Mouse (Mus musculus): ENCODE results near the gene Nmnat1. TPM values are rescaled to one million over a fixed set of nuclear protein-coding genes. Genes with fewer than 3 reads are reported as not detected.
A peak's percentile ranks its signal among the peaks of the same experiment; 100 is the strongest.

The Nmnat1 gene
- polyA plus RNA-seq (2012; rRNA removed), result 7.1 and 11.6 TPM in 2 replicates

GRCm38 (mm10) chr4:149485053-149485824, at the start of gene Nmnat1, which contains the start of gene Lzic:
Gene Nmnat1 (minus strand): TSS chr4:149485202.
Gene Lzic (plus strand): TSS chr4:149485229.
- DNase-seq (ENCODE audit: low read depth, low spot score), result peak; percentile 83
- under 1% methylated on average over 60 of the region's 60 CpGs for WGBS

- no peak for DNase-seq (ENCODE audit: low read depth, low spot score)
- WGBS, result 82% methylated on average over 6 of the region's 6 CpGs
Measured at GRCm38 (mm10) chr4:149529691-149530090, 44.7 kb upstream of the Nmnat1 start.

- WGBS, result 76% methylated on average over 15 of the region's 15 CpGs
- no peak for DNase-seq (ENCODE audit: low read depth, low spot score)
Measured at GRCm38 (mm10) chr4:149527621-149528354, 42.8 kb upstream of the Nmnat1 start.

- no peak for DNase-seq (ENCODE audit: low read depth, low spot score)
- WGBS, result 61% methylated on average over 7 of the region's 7 CpGs
Measured at GRCm38 (mm10) chr4:149526330-149526729, 41.3 kb upstream of the Nmnat1 start.

- WGBS, result 77% methylated on average over 6 of the region's 6 CpGs
- DNase-seq (ENCODE audit: low read depth, low spot score), result no peak
Measured at GRCm38 (mm10) chr4:149525811-149526210, 40.8 kb upstream of the Nmnat1 start.

GRCm38 (mm10) chr4:149525170-149525569, 40.2 kb upstream of the Nmnat1 start:
- WGBS, result 85% methylated on average over 4 of the region's 4 CpGs
- DNase-seq (ENCODE audit: low read depth, low spot score), result no peak

GRCm38 (mm10) chr4:149523961-149524360, 39.0 kb upstream of the Nmnat1 start:
- WGBS, result 94% methylated on average over 6 of the region's 6 CpGs
- no peak for DNase-seq (ENCODE audit: low read depth, low spot score)

- 68% methylated on average over 10 of the region's 10 CpGs for WGBS
- DNase-seq (ENCODE audit: low read depth, low spot score), result no peak
Measured at GRCm38 (mm10) chr4:149521258-149521657, 36.3 kb upstream of the Nmnat1 start.

- WGBS, result 5% methylated on average over 43 of the region's 52 CpGs
- DNase-seq (ENCODE audit: low read depth, low spot score), result no peak
Measured at GRCm38 (mm10) chr4:149518351-149519220, 33.6 kb upstream of the Nmnat1 start.

GRCm38 (mm10) chr4:149517868-149518340, 32.9 kb upstream of the Nmnat1 start, which contains the start of gene Ctnnbip1:
Gene Ctnnbip1 (plus strand): TSS chr4:149518236.
- peak; percentile 67 for DNase-seq (ENCODE audit: low read depth, low spot score)
- under 1% methylated on average over 42 of the region's 46 CpGs for WGBS

GRCm38 (mm10) chr4:149515706-149516105, 30.7 kb upstream of the Nmnat1 start:
- 87% methylated on average over 5 of the region's 5 CpGs for WGBS
- DNase-seq (ENCODE audit: low read depth, low spot score), result no peak

- 82% methylated on average over 7 of the region's 7 CpGs for WGBS
- no peak for DNase-seq (ENCODE audit: low read depth, low spot score)
Measured at GRCm38 (mm10) chr4:149512072-149512471, 27.1 kb upstream of the Nmnat1 start.

GRCm38 (mm10) chr4:149511221-149511646, 26.2 kb upstream of the Nmnat1 start:
- DNase-seq (ENCODE audit: low read depth, low spot score), result no peak
- WGBS, result 31% methylated on average over 6 of the region's 6 CpGs

- 69% methylated on average over 3 of the region's 3 CpGs for WGBS
- DNase-seq (ENCODE audit: low read depth, low spot score), result no peak
Measured at GRCm38 (mm10) chr4:149506904-149507303, 21.9 kb upstream of the Nmnat1 start.

GRCm38 (mm10) chr4:149505261-149505967, 20.4 kb upstream of the Nmnat1 start:
- DNase-seq (ENCODE audit: low read depth, low spot score), result no peak
- 73% methylated on average over 15 of the region's 15 CpGs for WGBS

GRCm38 (mm10) chr4:149504858-149505257, 19.9 kb upstream of the Nmnat1 start:
- DNase-seq (ENCODE audit: low read depth, low spot score), result no peak
- 42% methylated on average over 3 of the region's 3 CpGs for WGBS

- 79% methylated on average over 5 of the region's 5 CpGs for WGBS
- DNase-seq (ENCODE audit: low read depth, low spot score), result no peak
Measured at GRCm38 (mm10) chr4:149504363-149504762, 19.4 kb upstream of the Nmnat1 start.

- 86% methylated on average over 5 of the region's 5 CpGs for WGBS
- DNase-seq (ENCODE audit: low read depth, low spot score), result no peak
Measured at GRCm38 (mm10) chr4:149499790-149500189, 14.8 kb upstream of the Nmnat1 start.

- WGBS, result 87% methylated on average over 8 of the region's 8 CpGs
- no peak for DNase-seq (ENCODE audit: low read depth, low spot score)
Measured at GRCm38 (mm10) chr4:149498901-149499300, 13.9 kb upstream of the Nmnat1 start.
